Mouse (Mus musculus) thymus, adult 2 months (tissue): ENCODE measurements around the gene Spryd4. TPM values are rescaled to one million over a fixed set of nuclear protein-coding genes. Genes with fewer than 3 reads are reported as not detected.

Experiments used
- DNase-seq: peaks from one replicate; pipeline ENCODE4 v3.0.0; 2021
- H3K27ac ChIP-seq: fragments of 200-500 bp; 2 replicates; pipeline ENCODE4 v1.5.1; 2012; ENCODE audit warnings: low read length, control low read depth; ENCODE audit not compliant: control insufficient read depth, insufficient read depth
- H3K27me3 ChIP-seq: fragments of 200-500 bp; 2 replicates; pipeline ENCODE4 v1.6.1; 2012; ENCODE audit warnings: mild to moderate bottlenecking, low read length, moderate library complexity, mixed read lengths; ENCODE audit not compliant: control insufficient read depth, insufficient read depth
- H3K36me3 ChIP-seq: fragments of 200-500 bp; 2 replicates; pipeline ENCODE4 v1.6.1; 2012; ENCODE audit warnings: mild to moderate bottlenecking, low read length, moderate library complexity; ENCODE audit not compliant: control insufficient read depth, insufficient read depth
- H3K4me1 ChIP-seq: fragments of 200-500 bp; replicated peaks from 2 replicates; pipeline ENCODE4 v1.6.1; 2012; ENCODE audit warnings: low read length; ENCODE audit not compliant: control insufficient read depth, insufficient read depth
- H3K4me3 ChIP-seq: fragments of 200-500 bp; 2 replicates; pipeline ENCODE4 v1.5.1; 2012; ENCODE audit warnings: mild to moderate bottlenecking, low read length, control low read depth, moderate library complexity; ENCODE audit not compliant: control insufficient read depth, insufficient read depth
- CTCF ChIP-seq: fragments of 200-500 bp; IDR thresholded peaks from 2 replicates; pipeline ENCODE4 v1.5.1; 2012; ENCODE audit warnings: mild to moderate bottlenecking, control low read depth, low read length, moderate library complexity, borderline replicate concordance; ENCODE audit not compliant: control insufficient read depth, poor library complexity, insufficient read depth; ENCODE audit errors: extremely low read depth
- POLR2A ChIP-seq: fragments of 200-500 bp; IDR thresholded peaks from 2 replicates; pipeline ENCODE4 v1.6.1; 2012; ENCODE audit warnings: mild to moderate bottlenecking, low read length, control low read depth, moderate library complexity; ENCODE audit not compliant: control insufficient read depth, poor library complexity, insufficient read depth; ENCODE audit errors: extremely low read depth
- WGBS: fragments of 180-500 bp; shearing (Covaris S2); methylation state at CpG from one replicate; pipeline ENCODE4 v1.1.7; 2018; 5-methylcytosine and 5-hydroxymethylcytosine counted together
- polyA plus RNA-seq: library from polyadenylated mRNA; depleted of rRNA; stranded (reverse); fragments of >200 nt; gene quantifications from 2 replicates; pipeline ENCODE4 v1.2.3, GENCODE M21; 2012

Gene Spryd4
- polyA plus RNA-seq, 1 experiment = 10.9 TPM

DNA sequence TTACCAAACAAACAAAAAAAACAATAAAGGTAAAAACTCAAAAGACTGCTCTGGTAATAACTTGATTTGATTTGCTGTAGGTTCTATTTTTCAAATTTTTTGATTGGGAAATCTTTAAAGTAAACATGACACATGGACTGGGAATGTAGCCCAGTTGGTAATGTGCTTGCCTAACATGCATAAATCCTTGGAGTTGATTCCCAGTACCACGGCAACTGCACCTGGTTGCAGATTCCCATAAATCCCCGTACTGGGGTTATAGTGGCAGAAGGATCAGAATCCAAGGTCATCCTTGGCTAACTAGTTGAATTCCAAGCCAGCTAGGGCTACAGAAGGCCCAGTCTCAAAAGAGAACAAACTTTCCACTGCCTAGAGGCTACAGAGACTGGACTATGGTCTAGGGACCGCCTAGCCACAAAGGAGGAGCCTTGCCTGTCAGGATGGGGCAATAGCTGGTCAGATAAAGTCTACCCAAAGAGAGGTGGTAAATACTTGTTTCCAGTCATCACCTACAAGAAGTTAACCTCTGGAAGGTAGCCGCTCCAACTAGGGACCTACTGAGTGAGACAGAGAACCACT lies 42.2 kb upstream of the Spryd4 start, which contains the start of gene Apon:
Gene Apon, plus strand, starts transcription at position 420 of the 579 bp plus-strand sequence.
- H3K27me3 ChIP-seq = no peaks in the 10 kb centered on the region
- no peak within 1 kb of the TSS for H3K27ac ChIP-seq
- WGBS = 98% methylated on average over 4 of the region's 4 CpGs
- peaks cover 23% of the 10 kb centered on the region for H3K36me3 ChIP-seq
- no peak within 1 kb of the TSS for H3K4me3 ChIP-seq
- peaks cover under 1% of the 10 kb centered on the region; the same call in 1 of the 2 replicates for H3K4me1 ChIP-seq
- no peak for DNase-seq
- no peak for TF ChIP-seq CTCF

DNA sequence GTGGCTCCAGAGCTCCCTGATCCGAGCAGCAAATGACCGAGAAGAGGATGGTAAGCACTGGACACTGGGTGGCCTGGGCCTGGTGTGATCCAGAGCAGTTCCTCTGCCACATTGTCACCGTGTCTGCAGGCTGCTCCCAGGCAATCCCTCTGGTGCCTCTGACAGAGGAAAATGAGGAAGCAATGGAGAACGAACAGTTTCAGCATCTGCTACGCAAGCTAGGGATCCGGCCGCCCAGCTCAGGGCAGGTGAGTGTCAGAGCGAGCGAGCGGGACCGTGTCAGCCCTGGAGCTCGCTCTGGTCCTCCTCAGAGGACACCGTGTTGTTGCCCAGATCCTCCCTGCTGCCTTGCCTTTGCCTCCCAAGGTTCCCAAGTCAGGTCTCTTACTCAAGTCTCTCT lies 39.0 kb upstream of the Spryd4 start:
- H3K27me3 ChIP-seq = no peaks in the 10 kb centered on the region
- peaks cover 50% of the 10 kb centered on the region for H3K36me3 ChIP-seq
- no peak overlapping the region for H3K4me3 ChIP-seq
- H3K4me1 ChIP-seq = no peaks in the 10 kb centered on the region
- TF ChIP-seq CTCF (no peak), POLR2A (no peak)
- DNase-seq = no peak
- WGBS = 98% methylated on average over 13 of the region's 13 CpGs
- no peak overlapping the region for H3K27ac ChIP-seq

DNA sequence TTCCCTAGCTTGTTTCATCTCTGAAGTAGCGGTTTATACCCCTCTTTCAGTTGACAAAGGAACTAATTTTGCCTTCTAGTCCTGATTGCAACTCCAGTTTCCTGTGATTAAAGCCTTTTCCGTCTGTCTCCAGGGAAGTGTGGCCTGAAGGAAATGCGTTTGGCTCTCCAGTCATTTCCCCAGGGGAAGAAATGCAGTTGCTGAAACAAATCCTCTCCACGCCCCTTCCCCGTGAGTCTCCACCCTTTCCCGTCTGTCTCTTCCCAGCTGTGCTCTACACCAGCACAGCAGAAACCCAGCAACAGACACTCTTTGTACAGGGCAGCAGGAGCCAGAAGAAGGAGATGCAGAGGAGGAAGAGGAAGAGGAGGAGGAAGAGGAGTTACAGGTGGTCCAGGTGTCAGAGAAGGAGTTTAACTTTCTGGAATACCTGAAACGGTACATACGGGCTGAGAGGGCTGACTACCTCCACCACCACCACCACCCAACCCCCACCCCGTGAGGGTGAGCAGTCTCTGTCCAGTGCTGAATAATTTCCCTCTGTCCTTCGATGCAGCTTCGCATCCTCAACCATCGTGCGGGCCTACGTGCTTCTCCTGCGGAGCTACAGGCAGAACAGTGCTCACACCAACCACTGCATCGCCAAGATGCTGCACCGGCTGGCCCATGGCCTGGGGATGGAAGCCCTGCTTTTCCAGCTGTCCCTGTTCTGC lies 35.6 kb upstream of the Spryd4 start:
- WGBS = 94% methylated on average over 17 of the region's 17 CpGs
- TF ChIP-seq CTCF (no peak), POLR2A (no peak)
- H3K36me3 ChIP-seq = peaks cover 56% of the 10 kb centered on the region
- H3K4me3 ChIP-seq = no peak overlapping the region
- no peak overlapping the region for H3K27ac ChIP-seq
- DNase-seq = no peak
- H3K27me3 ChIP-seq = no peaks in the 10 kb centered on the region
- no peaks in the 10 kb centered on the region for H3K4me1 ChIP-seq

DNA sequence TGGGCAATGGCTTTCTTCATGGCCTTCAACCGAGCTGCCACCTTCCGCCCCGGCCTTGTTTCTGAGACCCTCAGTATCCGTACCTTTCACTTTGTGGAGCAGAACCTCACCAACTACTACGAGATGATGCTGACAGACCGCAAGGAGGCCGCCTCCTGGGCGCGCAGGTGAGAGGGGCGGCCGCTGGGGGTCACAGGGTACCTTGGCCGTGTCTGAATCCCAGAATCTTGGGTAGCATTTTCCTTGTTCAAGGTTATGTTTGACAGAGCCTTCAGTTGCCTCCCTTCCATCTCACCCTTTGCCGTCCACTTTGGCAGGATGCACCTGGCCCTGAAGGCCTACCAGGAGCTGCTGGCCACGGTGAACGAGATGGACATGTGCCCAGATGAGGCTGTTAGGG lies 32.5 kb upstream of the Spryd4 start:
- DNase-seq = no peak
- TF ChIP-seq CTCF = no peak
- WGBS = 96% methylated on average over 15 of the region's 15 CpGs
- peaks cover 56% of the 10 kb centered on the region for H3K36me3 ChIP-seq
- no peaks in the 10 kb centered on the region for H3K4me1 ChIP-seq
- H3K27ac ChIP-seq = no peak overlapping the region
- no peaks in the 10 kb centered on the region for H3K27me3 ChIP-seq
- no peak overlapping the region for H3K4me3 ChIP-seq

DNA sequence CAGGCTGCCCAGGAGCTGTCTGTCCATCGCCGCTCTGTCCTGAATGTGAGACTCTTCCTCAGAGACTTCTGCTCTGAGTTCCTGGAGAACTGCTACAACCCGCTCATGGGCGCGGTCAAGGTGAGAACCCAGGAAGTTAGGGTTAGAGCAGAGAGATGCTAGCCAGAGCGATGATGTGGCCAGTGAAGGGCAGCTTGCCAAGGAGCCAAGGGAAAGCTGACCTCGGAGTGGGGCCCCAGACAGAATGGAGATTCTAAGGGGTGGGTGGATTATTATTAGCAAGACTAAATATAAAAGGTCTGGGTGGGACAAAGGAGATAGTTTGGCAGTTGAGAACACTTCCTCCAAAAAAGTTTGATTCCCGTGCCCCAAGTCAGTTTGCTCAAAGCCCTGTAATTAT lies 31.6 kb upstream of the Spryd4 start:
- peaks cover 52% of the 10 kb centered on the region for H3K36me3 ChIP-seq

DNA sequence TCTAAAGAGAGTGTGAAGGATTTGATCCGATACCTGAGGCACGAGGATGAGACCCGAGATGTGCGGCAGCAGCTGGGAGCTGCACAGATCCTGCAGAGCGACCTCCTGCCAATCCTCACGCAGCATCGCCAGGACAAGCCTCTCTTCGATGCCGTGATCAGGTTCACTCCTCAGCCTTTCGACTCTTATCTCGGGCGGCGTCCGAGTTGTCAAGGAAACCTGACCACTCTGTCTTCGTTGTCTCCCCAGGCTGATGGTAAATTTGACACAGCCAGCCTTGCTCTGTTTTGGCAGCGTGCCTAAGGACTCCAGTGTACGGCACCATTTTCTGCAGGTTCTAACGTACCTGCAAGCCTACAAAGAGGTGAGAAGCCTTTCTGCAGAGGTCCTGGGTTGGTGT lies 28.5 kb upstream of the Spryd4 start:
- WGBS = 93% methylated on average over 18 of the region's 18 CpGs
- no peak for DNase-seq
- Histone ChIP-seq H3K27ac (no peak overlapping the region), H3K36me3 (peaks cover 27% of the 10 kb centered on the region; the same call in 1 of the 2 replicates), H3K27me3 (no peaks in the 10 kb centered on the region), H3K4me3 (no peak overlapping the region), H3K4me1 (no peaks in the 10 kb centered on the region)
- TF ChIP-seq POLR2A (no peak), CTCF (no peak)

More for the DNA sequence above, 31.6 kb upstream of the Spryd4 start:
- TF ChIP-seq CTCF (no peak), POLR2A (no peak)
- Histone ChIP-seq H3K27ac (no peak overlapping the region), H3K27me3 (no peaks in the 10 kb centered on the region), H3K4me3 (no peak overlapping the region), H3K4me1 (no peaks in the 10 kb centered on the region)
- DNase-seq = no peak
- WGBS = 94% methylated on average over 8 of the region's 8 CpGs

DNA sequence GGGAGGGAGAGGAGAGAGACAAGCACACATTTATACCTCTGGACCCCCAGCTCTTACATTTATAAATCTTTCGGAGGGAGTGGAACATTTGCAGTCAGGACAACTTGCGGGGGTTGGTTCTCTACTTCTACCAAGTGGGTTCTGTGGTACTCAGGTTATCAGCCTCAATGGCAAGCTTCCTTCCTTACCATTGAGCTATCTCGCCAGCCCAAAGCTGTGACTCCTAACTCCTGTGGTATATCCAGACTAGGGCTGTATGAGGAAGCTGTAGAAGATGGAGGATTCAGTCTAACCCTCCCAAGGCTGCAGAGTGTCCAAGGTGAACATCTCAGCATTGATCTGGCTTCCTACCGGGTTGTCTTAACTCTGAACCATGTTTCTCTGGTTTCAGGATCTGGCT lies 27.5 kb upstream of the Spryd4 start:
- peaks cover 26% of the 10 kb centered on the region; the same call in 1 of the 2 replicates for H3K36me3 ChIP-seq
- 99% methylated on average over 4 of the region's 4 CpGs for WGBS
- TF ChIP-seq CTCF (no peak), POLR2A (no peak)
- H3K4me3 ChIP-seq = no peak overlapping the region
- DNase-seq = no peak
- no peaks in the 10 kb centered on the region for H3K27me3 ChIP-seq
- no peaks in the 10 kb centered on the region for H3K4me1 ChIP-seq
- no peak overlapping the region for H3K27ac ChIP-seq
